Mouse (Mus musculus): ENCODE measurements around the gene Gm10642. TPM values are rescaled to one million over a fixed set of nuclear protein-coding genes. Genes with fewer than 3 reads are reported as not detected.

Gene Gm10642
- 1.3 TPM in 2 replicates for polyA plus RNA-seq (2012; rRNA removed)

DNA sequence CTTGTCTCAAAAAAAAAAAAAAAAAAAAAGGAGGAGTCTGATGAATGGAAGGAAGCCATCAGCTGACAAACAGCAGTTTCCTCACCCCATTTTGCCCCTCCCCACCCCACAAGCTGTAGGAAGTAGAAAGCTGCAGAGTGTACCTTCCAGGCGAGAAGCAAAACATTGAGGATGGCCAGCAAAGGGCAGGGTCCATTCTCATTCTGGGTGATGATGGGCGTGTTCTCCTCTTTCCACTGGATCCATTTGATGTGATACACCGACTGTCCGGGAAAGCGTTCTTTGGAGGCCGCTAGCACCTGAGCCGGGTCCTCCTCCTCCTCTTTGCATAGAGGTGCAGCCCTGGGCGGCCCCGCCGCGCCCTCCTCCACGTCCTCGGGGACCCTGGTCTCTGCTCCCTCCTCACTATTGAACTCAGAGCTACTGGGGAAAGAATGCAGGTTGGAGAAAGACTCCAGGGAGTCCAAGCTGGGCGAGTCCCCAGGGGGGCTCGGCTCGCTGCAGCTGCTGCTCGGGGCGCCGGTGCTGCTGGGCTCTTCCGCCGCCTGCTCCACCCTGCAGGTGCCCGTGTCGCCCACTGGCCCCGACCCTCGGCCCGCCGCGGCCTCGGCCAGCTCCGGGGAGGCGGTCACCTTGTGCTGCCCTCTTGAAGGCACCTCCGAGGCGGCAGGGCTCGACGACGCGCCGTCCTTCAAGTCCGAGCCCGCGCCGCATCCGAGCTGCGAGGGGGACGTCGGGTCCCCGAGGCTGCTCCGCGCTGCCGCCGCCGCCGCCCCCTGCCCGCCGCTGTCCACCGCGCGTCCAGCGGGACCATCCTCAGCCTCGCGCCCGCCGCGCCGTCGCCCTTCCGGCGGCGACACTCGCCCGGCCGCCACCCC, at the start of gene Gm10642:
Gene Gm10642, plus strand, starts transcription at position 122 of the 878 bp plus-strand sequence.
- peak; percentile 62 to 64 for DNase-seq (ENCODE audit: extremely low spot score in 1 of 2, low spot score in 1 of 2)

DNA sequence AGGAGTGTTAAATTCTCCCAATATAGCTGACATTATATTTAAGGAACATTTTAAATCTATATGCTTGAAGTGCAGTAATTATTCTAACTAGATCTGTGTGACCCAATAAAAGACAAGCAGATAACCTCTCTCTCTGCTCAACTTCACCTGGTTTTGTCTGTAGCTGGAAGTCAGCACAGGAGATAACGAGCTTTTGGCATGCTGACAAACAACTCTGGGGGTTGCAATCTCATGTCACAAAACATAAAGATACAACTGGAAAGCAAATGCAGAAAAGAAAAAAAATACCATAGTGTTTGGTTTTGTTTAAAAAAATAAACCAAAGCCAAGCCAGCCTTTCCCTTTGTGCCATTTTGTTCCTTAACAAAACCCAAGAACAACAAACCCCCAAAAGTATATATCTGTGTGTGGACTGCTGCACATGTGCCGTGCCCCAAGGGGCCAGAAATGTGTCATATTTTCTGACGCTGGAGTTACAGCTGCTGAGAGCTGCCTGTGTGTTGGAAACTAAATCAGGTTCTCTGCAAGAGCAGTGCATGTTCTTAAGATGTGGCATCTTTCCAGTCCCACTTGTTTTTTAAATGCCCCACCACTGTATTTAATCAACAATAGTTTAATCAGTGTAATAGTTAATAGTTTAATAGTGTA, 44.9 kb upstream of the Gm10642 start:
- no peak for DNase-seq (ENCODE audit: extremely low spot score in 1 of 2, low spot score in 1 of 2)

DNA sequence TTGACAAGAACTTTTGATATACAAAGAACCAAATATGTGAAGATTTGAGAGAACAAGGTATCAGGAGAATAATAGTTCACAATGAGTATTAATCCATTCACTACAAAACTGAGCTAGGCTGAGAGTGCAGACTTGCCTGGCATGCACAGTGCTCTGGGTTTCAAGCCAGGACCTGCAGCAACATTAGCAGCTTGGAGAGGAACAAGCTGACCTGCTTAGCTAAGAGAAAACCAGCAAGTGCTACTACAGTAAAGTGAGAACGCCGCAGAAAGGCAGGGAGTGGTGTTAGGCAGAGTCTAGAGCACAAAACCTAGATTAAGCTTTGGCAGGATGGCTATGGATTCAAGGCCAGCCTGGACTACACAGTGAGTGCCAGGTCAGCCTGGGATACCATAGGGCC, 26.3 kb upstream of the Gm10642 start:
- DNase-seq (ENCODE audit: extremely low spot score in 1 of 2, low spot score in 1 of 2), result no peak

- DNase-seq (ENCODE audit: extremely low spot score in 1 of 2, low spot score in 1 of 2), result no peak
Measured at GRCm38 (mm10) chr9:70631665-70632064, 24.4 kb upstream of the Gm10642 start.

DNA sequence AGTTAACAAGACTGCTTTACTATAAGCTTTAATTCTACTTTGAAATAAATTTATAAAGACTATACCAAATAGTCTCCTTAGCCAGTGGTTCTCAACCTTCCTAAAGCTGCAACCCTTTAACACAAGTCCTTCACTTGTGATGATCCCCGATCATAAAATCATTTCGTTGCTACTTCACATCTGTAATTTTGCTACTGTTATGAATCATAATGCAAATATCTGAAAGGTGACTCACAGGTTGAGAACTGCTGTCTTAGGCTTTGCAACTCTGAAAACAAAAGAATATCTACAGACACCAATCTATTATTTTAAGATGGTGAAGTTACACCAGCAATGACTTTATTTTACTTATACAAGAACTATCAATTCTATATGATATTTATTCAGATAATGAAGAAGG, 19.3 kb upstream of the Gm10642 start:
- DNase-seq (ENCODE audit: extremely low spot score in 1 of 2, low spot score in 1 of 2), result no peak

GRCm38 (mm10) chr9:70650260-70650659, 5.8 kb upstream of the Gm10642 start:
- no peak for DNase-seq (ENCODE audit: extremely low spot score in 1 of 2, low spot score in 1 of 2)

- DNase-seq (ENCODE audit: extremely low spot score in 1 of 2, low spot score in 1 of 2), result no peak
Measured at GRCm38 (mm10) chr9:70650994-70651393, 5.1 kb upstream of the Gm10642 start.

- peak in 1 of 2 experiments; percentile 25 for DNase-seq (ENCODE audit: extremely low spot score in 1 of 2, low spot score in 1 of 2)
Measured at GRCm38 (mm10) chr9:70652221-70652620, 3.8 kb upstream of the Gm10642 start.

DNA sequence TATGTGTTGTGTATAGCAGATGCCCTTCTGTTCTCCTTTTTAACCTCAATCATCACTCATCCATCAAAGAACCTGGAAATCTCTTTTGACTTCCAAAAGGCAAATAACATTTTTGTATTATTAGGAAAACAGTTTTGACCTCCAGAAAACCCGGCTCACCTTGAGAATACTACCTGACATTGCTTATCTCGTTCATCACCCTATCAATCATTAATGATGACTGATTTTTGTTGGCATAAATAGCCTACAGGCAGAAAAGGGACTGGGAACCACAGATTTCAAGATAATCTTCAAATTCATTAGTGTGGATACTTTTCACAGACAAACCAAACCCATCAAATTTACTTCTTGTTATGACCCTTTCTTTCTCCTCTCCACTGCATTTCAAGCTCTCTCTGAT, 2.2 kb upstream of the Gm10642 start:
- no peak for DNase-seq (ENCODE audit: extremely low spot score in 1 of 2, low spot score in 1 of 2)

GRCm38 (mm10) chr9:70654496-70654895, 1.6 kb upstream of the Gm10642 start:
- DNase-seq (ENCODE audit: extremely low spot score in 1 of 2, low spot score in 1 of 2), result peak in 1 of 2 experiments; percentile 36

GRCm38 (mm10) chr9:70655764-70656129, 304 bp upstream of the Gm10642 start:
- DNase-seq (ENCODE audit: extremely low spot score in 1 of 2, low spot score in 1 of 2), result no peak

DNA sequence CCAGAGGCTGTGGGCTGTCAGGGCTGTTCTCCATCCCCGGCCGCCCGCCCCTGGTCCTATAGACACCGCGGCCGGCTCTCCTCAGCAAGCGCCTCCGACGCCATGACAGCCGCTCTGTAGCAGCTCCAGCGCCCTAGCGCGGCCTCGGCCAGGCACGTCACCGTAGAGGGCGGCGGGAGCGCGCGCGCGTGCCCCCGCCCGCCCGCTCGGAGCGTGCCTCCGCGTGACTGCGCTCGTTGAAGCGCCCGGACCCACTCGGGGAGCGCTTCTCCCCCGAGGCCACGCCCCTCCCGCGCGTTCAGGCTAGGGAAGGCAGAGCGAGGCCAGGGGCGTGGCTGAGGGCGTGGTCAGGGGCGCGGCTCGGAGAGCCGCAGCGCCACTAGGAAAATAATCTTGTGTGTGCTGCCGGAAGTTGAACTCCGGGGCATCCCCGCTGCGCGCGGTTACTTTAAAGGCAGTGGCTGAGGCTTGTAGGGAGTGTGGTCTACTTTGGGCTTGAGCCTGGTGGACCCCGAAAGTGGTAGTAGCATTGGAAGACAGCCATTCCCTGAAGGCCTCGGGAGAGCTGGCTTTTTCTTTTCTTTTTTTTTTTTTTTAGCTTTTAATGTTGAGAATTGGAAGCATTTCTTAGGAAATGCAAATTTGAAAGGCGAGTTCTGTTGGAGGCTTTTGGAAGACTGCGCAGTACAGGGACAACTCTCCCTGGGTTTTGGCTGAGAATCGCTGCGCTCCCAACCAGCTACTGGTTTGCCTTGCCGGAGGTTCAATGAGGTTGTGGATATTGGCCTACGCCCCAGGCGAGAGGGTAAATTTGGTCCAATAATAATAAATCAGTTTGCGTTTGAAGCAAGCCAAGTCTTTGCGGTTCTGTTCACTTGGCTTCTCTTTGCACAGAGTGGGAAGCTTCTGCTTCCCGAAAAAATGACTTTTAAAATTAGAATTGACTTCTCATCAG, 1.2 kb downstream of the Gm10642 start, which contains the start of gene Mindy2:
Gene Mindy2, minus strand, starts transcription at position 162 of the 955 bp plus-strand sequence.
- peak; percentile 88 to 97 for DNase-seq (ENCODE audit: extremely low spot score in 1 of 2, low spot score in 1 of 2)

- DNase-seq (ENCODE audit: extremely low spot score in 1 of 2, low spot score in 1 of 2), result no peak
Measured at GRCm38 (mm10) chr9:70658266-70658665, 2.2 kb downstream of the Gm10642 start.

- no peak for DNase-seq (ENCODE audit: extremely low spot score in 1 of 2, low spot score in 1 of 2)
Measured at GRCm38 (mm10) chr9:70664847-70665246, 8.8 kb downstream of the Gm10642 start.

DNA sequence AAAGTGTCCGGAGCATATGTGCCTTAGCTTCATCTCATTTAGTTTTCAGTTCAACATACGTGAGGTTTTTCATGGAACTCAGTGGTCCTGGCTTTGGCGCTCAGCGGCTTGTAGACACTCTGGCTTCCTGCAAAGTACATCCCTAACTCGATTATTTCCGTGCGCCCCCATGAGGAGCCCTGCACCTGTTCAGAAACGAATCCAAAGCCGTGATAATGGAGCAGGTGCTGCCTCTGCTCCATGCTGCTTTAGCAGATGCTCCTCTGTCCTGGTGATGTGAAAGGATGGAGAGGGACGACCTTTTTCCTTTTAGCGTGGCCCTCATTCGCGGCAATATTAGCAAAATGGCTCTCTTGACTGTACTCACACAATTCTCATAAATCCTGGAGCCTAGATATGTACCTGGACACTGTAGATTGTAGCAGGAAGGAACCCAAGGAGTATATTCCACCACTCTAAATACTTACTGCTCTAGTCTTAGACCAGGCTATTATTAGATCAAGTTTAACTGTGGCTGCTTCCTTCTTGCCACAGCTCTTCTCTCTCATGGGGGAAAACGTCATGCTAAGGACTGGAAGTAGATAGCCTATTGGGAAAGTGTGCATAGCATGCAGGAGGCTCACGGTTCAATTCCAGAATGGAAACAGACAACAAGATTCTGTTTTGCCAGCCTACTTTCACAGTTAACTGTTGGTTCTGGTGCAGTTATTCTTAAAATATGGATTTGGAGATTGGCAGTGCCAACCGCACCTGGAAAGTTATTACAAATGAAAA, 9.5 kb downstream of the Gm10642 start:
- DNase-seq (ENCODE audit: extremely low spot score in 1 of 2, low spot score in 1 of 2), result no peak

DNA sequence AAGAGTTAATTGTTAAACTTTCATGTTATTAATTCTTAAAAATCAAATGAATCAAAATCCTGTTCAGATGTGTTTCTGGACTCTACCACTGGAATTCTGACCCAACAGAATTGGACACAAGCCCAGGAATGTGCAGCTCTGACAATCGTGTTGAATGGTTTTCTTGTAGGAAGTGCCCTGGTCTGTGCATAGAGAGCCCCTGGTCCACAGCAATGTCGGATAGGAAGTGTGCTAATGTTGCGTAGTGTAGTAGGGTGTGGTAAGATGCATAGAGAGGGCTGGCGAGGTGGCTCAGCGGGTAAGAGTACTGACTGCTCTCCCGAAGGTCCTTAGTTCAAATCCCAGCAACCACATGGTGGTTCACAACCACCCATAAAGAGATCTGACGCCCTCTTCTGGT, 10.8 kb downstream of the Gm10642 start:
- DNase-seq (ENCODE audit: extremely low spot score in 1 of 2, low spot score in 1 of 2), result no peak

- DNase-seq (ENCODE audit: extremely low spot score in 1 of 2, low spot score in 1 of 2), result no peak
Measured at GRCm38 (mm10) chr9:70668048-70668447, 12.0 kb downstream of the Gm10642 start.

GRCm38 (mm10) chr9:70669197-70669596, 13.1 kb downstream of the Gm10642 start:
- no peak for DNase-seq (ENCODE audit: extremely low spot score in 1 of 2, low spot score in 1 of 2)

GRCm38 (mm10) chr9:70670381-70670780, 14.3 kb downstream of the Gm10642 start:
- no peak for DNase-seq (ENCODE audit: extremely low spot score in 1 of 2, low spot score in 1 of 2)

DNA sequence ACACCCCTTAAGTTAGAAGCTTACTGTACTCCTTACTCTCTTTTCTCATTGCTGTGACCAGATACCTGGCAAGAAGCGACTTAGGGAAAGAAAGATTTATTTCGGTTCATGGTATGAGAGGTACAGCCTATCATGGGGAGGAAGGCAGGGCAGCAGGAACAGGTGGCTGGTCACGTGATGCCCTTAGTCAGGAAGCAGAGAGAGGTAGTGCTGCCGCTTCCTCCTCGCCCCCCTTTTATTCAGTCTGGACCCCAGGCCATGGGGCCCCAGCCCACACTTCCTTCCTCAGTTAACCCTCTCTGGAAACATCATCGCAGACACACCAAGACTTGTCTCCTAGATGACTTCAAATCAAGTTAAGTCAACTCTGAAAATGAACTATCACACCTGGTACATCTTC, 15.2 kb downstream of the Gm10642 start:
- DNase-seq (ENCODE audit: extremely low spot score in 1 of 2, low spot score in 1 of 2), result no peak
